ENCODE assay signal across 9 mouse cellular contexts in genomic region chr2:84660253-84660652, GRCm38 (mm10). TPM values are rescaled to one million over a fixed set of nuclear protein-coding genes. Genes with fewer than 3 reads are reported as not detected.
DNase-seq lines count a peak whose midpoint lies in the region; ATAC-seq lines count a peak whose summit lies in the region.
"Had no signal": no experiment of that assay in that cellular context is flagged by ENCODE, and none has a peak within 500 bp of the region (broad histone marks: within the 10 kb centered on the region; RNA-seq: fewer than 3 reads in every experiment).

No protein-coding gene starts in this region.

- H3K27me3 ChIP-seq in neural tube, embryonic 15.5 days (replicated peaks): no peaks in the 10 kb centered on the region

- WGBS in neural tube, embryonic 15.5 days: 70% methylated on average over 3 of the region's 3 CpGs

- DNase-seq in heart, adult 8-10 months (ENCODE audit: low spot score): peak; percentile 79
- no peak for DNase-seq in heart, postnatal 25 days (ENCODE audit: low spot score)
- peak; percentile 67 for DNase-seq in CD4-positive helper T cell, adult 2 months (ENCODE audit: low read depth, low spot score)
- peak; percentile 81 for DNase-seq in adipocyte (ENCODE audit: low spot score)
- DNase-seq in kidney, postnatal 10 days: peak; percentile 68
- DNase-seq in gastrocnemius, postnatal 36 days: no peak

- H3K4me3 ChIP-seq in neural tube, embryonic 15.5 days (replicated peaks): no peak overlapping the region

- H3K4me1 ChIP-seq in neural tube, embryonic 15.5 days: no peaks in the 10 kb centered on the region

- no peaks in the 10 kb centered on the region for H3K36me3 ChIP-seq in neural tube, embryonic 15.5 days

- H3K27ac ChIP-seq in neural tube, embryonic 15.5 days (replicated peaks): no peak overlapping the region

- intact Hi-C loops in heart, postnatal 25 days (cut with DNase I): loop anchor here (2.0 to 5.0 kb wide), 3 partner anchors 43 to 201 kb away; no protein-coding TSS in a partner anchor
- intact Hi-C loops in gastrocnemius, postnatal 36 days (cut with DNase I): loop anchor here (2.0 kb wide), 2 partner anchors 41 to 205 kb away; no protein-coding TSS in a partner anchor

- ATAC-seq in megakaryocyte, adult 5-6 weeks (ENCODE audit: poor library complexity, severe bottlenecking): peak; percentile 76
- no peak for ATAC-seq in neural tube, embryonic 15.5 days (ENCODE audit: low FRiP score)

- H3K4me2 ChIP-seq in neural tube, embryonic 15.5 days: no peak overlapping the region

- no peak overlapping the region for H3K9ac ChIP-seq in neural tube, embryonic 15.5 days (replicated peaks)

- no peaks in the 10 kb centered on the region for H3K9me3 ChIP-seq in neural tube, embryonic 15.5 days (replicated peaks)

RNA-seq across cellular contexts. Expression of gene Btbd18, which starts 1.4 kb away (rescaled TPM):
- not detected for total RNA-seq in heart, adult 8-10 months (2022)
- not detected for total RNA-seq in heart, postnatal 25 days (2021)
- 0.07 TPM in 1 of 2 replicates, not detected in the other for total RNA-seq in megakaryocyte, adult 5-6 weeks (2015)
- not detected in 2 replicates for total RNA-seq in megakaryocyte, adult 5-6 weeks (2017)
- 0.28 and 0.36 TPM in 2 replicates for polyA plus RNA-seq in neural tube, embryonic 15.5 days (2015; fragmentation: Nextera tagmentation; extraction: Ambion mirVana)
- not detected for total RNA-seq in gastrocnemius, postnatal 36 days (2021)
- total RNA-seq: layer of hippocampus, postnatal 25 days had no signal

RNA-seq across cellular contexts. Expression of gene Ctnnd1, which starts 9.7 kb away (rescaled TPM):
- 10 to 100 TPM; 47.1 to 62.3 (median 51.3) TPM for total RNA-seq in heart, adult 8-10 months (2022)
- total RNA-seq in heart, postnatal 25 days (2021): 10 to 100 TPM; 66.6 to 70.4 TPM
- 14.9 and 20.9 TPM in 2 replicates for total RNA-seq in megakaryocyte, adult 5-6 weeks (2015)
- total RNA-seq in megakaryocyte, adult 5-6 weeks (2017): 14.8 and 17.8 TPM in 2 replicates
- polyA plus RNA-seq in neural tube, embryonic 15.5 days (2015; fragmentation: Nextera tagmentation; extraction: Ambion mirVana): 27.5 and 27.6 TPM in 2 replicates
- total RNA-seq in gastrocnemius, postnatal 36 days (2021): 10 to 100 TPM; 28.8 to 29.9 TPM

RNA-seq across cellular contexts. Expression of gene Selenoh, which starts 10.3 kb away (rescaled TPM):
- total RNA-seq in heart, adult 8-10 months (2022): 10 to 100 TPM; 24.0 to 25.9 (median 24.0) TPM
- 10 to 100 TPM; 22.4 to 25.2 TPM for total RNA-seq in heart, postnatal 25 days (2021)
- total RNA-seq in megakaryocyte, adult 5-6 weeks (2015): 126 and 155 TPM in 2 replicates
- 76.2 and 102 TPM in 2 replicates for total RNA-seq in megakaryocyte, adult 5-6 weeks (2017)
- polyA plus RNA-seq in neural tube, embryonic 15.5 days (2015; fragmentation: Nextera tagmentation; extraction: Ambion mirVana): 189 and 204 TPM in 2 replicates
- total RNA-seq in gastrocnemius, postnatal 36 days (2021): 10 to 100 TPM in 1 of 2 experiments, 1 to 10 TPM in 1; 6.8 to 13.0 TPM

RNA-seq across cellular contexts. Expression of gene Gm28635, which starts 17.6 kb away (rescaled TPM):
- total RNA-seq in heart, adult 8-10 months (2022): 1 to 10 TPM; 2.7 to 9.6 (median 4.9) TPM
- total RNA-seq in heart, postnatal 25 days (2021): 1 to 10 TPM; 5.4 to 5.8 TPM
- not detected in 2 replicates for total RNA-seq in megakaryocyte, adult 5-6 weeks (2015)
- total RNA-seq in megakaryocyte, adult 5-6 weeks (2017): not detected in 2 replicates
- polyA plus RNA-seq in neural tube, embryonic 15.5 days (2015; fragmentation: Nextera tagmentation; extraction: Ambion mirVana): not detected in 2 replicates
- not detected for total RNA-seq in gastrocnemius, postnatal 36 days (2021)

RNA-seq across cellular contexts. Expression of gene Med19, which starts 17.9 kb away (rescaled TPM):
- total RNA-seq in heart, adult 8-10 months (2022): 10 to 100 TPM; 11.5 to 13.4 (median 12.8) TPM
- 10 to 100 TPM; 13.2 to 13.7 TPM for total RNA-seq in heart, postnatal 25 days (2021)
- 22.4 and 24.5 TPM in 2 replicates for total RNA-seq in megakaryocyte, adult 5-6 weeks (2015)
- total RNA-seq in megakaryocyte, adult 5-6 weeks (2017): 16.1 and 20.2 TPM in 2 replicates
- polyA plus RNA-seq in neural tube, embryonic 15.5 days (2015; fragmentation: Nextera tagmentation; extraction: Ambion mirVana): 52.7 and 53.0 TPM in 2 replicates
- 1 to 10 TPM; 5.2 to 6.7 TPM for total RNA-seq in gastrocnemius, postnatal 36 days (2021)

Comparison
In these comparisons a context has a peak if more than half of its experiments do, and no peak if none do; other contexts are left out.
1. DNase-seq: peak in heart, adult 8-10 months (single experiment), CD4-positive helper T cell, adult 2 months (single experiment), adipocyte (single experiment) and kidney, postnatal 10 days (single experiment); none in heart, postnatal 25 days (single experiment) and gastrocnemius, postnatal 36 days (0 of 2).